Mouse (Mus musculus): Measurements from ENCODE around the gene Olfr3. TPM values are rescaled to one million over a fixed set of nuclear protein-coding genes. Genes with fewer than 3 reads are reported as not detected.

The Olfr3 gene
- not detected in 2 replicates for polyA plus RNA-seq (2015; fragmentation: Nextera tagmentation; extraction: Ambion mirVana)

GRCm38 (mm10) chr2:36816932-36817331 lies at the start of gene Olfr3:
TSS of gene Olfr3 (minus strand) at chr2:36817032.
- no peak for ATAC-seq (ENCODE audit: insufficient number of reproducible peaks, low FRiP score, low TSS enrichment, low read depth)
- no peak within 1 kb of the TSS for H3K4me2 ChIP-seq
- H3K27ac ChIP-seq: no peak within 1 kb of the TSS
- no peak within 1 kb of the TSS for H3K9ac ChIP-seq
- no peak within 1 kb of the TSS for H3K4me3 ChIP-seq
- 57% methylated on average over 1 of the region's 1 CpGs for WGBS
- 0 out of 2 replicates have a peak, but pooled peaks cover 6% of the 10 kb centered on the region for H3K9me3 ChIP-seq
- no peaks in the 10 kb centered on the region for H3K4me1 ChIP-seq
- no peaks in the 10 kb centered on the region for H3K36me3 ChIP-seq
- no peaks in the 10 kb centered on the region for H3K27me3 ChIP-seq

- Histone ChIP-seq H3K27ac (no peak within 1 kb of the TSS), H3K4me2 (no peak within 1 kb of the TSS), H3K9ac (no peak within 1 kb of the TSS), H3K9me3 (no peaks in the 10 kb centered on the region; the same call in 1 of the 2 replicates), H3K4me3 (no peak within 1 kb of the TSS), H3K27me3 (no peaks in the 10 kb centered on the region), H3K4me1 (no peaks in the 10 kb centered on the region), H3K36me3 (no peaks in the 10 kb centered on the region)
- no peak for ATAC-seq (ENCODE audit: insufficient number of reproducible peaks, low FRiP score, low TSS enrichment, low read depth)
- 72% methylated on average over 1 of the region's 1 CpGs for WGBS
These were observed 45.7 kb upstream of the Olfr3 start, which contains the start of gene Olfr351 for GRCm38 (mm10) chr2:36862560-36862959. TSS of gene Olfr351 (minus strand) at chr2:36862660.

DNA sequence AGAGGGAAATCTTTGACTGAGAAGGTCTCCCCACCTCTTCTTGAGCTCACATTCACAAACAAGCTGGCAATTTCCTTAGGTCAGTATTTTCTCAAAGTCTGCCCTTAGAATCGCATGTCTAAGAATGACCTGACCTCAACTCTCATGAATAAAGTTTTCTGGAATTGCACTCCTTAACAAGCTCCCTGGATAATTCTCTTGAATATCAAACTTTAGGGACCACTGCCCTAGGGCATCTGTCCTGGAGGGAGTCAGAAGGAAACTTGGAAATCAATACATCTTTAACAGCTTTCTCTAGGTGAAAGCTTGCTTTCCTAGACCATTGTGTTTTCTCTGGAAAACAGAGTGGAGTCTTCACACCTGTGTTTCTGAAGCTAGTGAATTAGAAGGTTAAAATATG lies 29.2 kb upstream of the Olfr3 start, which contains the start of gene Olfr350:
Olfr350 (plus strand) TSS at position 301 of the 400 bp plus-strand sequence.
- no peaks in the 10 kb centered on the region for H3K27me3 ChIP-seq
- no peaks in the 10 kb centered on the region for H3K36me3 ChIP-seq
- no peak within 1 kb of the TSS for H3K9ac ChIP-seq
- no peak for ATAC-seq (ENCODE audit: insufficient number of reproducible peaks, low FRiP score, low TSS enrichment, low read depth)
- H3K4me3 ChIP-seq: no peak within 1 kb of the TSS
- no peak within 1 kb of the TSS for H3K27ac ChIP-seq
- H3K9me3 ChIP-seq: 0 out of 2 replicates have a peak, but pooled peaks cover 11% of the 10 kb centered on the region
- no peaks in the 10 kb centered on the region for H3K4me1 ChIP-seq
- no peak within 1 kb of the TSS for H3K4me2 ChIP-seq
- WGBS: 90% methylated on average over 1 of the region's 1 CpGs

GRCm38 (mm10) chr2:36790238-36790637 lies 26.6 kb downstream of the Olfr3 start, which contains the start of gene Olfr50:
TSS of gene Olfr50 (plus strand) at chr2:36790538.
- no peaks in the 10 kb centered on the region for H3K36me3 ChIP-seq
- no peak within 1 kb of the TSS for H3K4me2 ChIP-seq
- ATAC-seq (ENCODE audit: insufficient number of reproducible peaks, low FRiP score, low TSS enrichment, low read depth): no peak
- no peak within 1 kb of the TSS for H3K27ac ChIP-seq
- 85% methylated on average over 2 of the region's 2 CpGs for WGBS
- no peak within 1 kb of the TSS for H3K9ac ChIP-seq
- no peak within 1 kb of the TSS for H3K4me3 ChIP-seq
- no peaks in the 10 kb centered on the region for H3K9me3 ChIP-seq
- no peaks in the 10 kb centered on the region for H3K27me3 ChIP-seq
- no peaks in the 10 kb centered on the region for H3K4me1 ChIP-seq

DNA sequence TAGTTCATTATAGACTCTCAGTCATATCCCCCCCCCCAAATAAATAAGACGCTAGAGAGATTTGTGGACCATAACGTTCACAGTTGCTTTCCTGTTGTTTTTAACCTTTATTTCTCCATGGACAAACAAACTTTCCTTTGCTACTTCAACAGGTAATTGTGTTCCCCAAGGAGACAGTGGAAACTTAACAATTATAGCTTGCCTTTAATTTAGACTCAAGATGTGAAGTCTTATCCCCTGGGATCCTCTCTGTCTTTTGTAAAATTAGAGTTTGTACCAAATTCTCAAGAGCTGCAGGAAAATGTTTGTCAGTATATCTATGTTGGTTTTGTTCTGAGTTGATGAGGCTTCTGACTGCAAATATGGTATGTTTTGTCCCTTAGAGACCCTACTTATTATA lies 32.9 kb downstream of the Olfr3 start, which contains the start of gene Olfr348:
Olfr348 (plus strand) TSS at position 301 of the 400 bp plus-strand sequence.
- no peaks in the 10 kb centered on the region for H3K4me1 ChIP-seq
- no peaks in the 10 kb centered on the region for H3K27me3 ChIP-seq
- H3K36me3 ChIP-seq: no peaks in the 10 kb centered on the region
- H3K4me3 ChIP-seq: no peak within 1 kb of the TSS
- 71% methylated on average over 2 of the region's 2 CpGs for WGBS
- H3K9ac ChIP-seq: no peak within 1 kb of the TSS
- no peaks in the 10 kb centered on the region for H3K9me3 ChIP-seq
- H3K4me2 ChIP-seq: no peak within 1 kb of the TSS
- no peak for ATAC-seq (ENCODE audit: insufficient number of reproducible peaks, low FRiP score, low TSS enrichment, low read depth)
- no peak within 1 kb of the TSS for H3K27ac ChIP-seq

Other genes starting within 250 kb of the Olfr3 start
- not detected in 2 replicates for gene Olfr345, start 177.0 kb downstream of the Olfr3 start, polyA plus RNA-seq (2015; fragmentation: Nextera tagmentation; extraction: Ambion mirVana)
- gene Olfr346, start 131.2 kb downstream of the Olfr3 start, polyA plus RNA-seq (2015; fragmentation: Nextera tagmentation; extraction: Ambion mirVana): not detected in 2 replicates
- gene Olfr347, start 85.1 kb downstream of the Olfr3 start, polyA plus RNA-seq (2015; fragmentation: Nextera tagmentation; extraction: Ambion mirVana): not detected in 2 replicates
- not detected in 2 replicates for gene Olfr348, start 32.8 kb downstream of the Olfr3 start, polyA plus RNA-seq (2015; fragmentation: Nextera tagmentation; extraction: Ambion mirVana)
- gene Olfr50, start 26.5 kb downstream of the Olfr3 start, polyA plus RNA-seq (2015; fragmentation: Nextera tagmentation; extraction: Ambion mirVana): not detected in 2 replicates
- gene Olfr350, start 29.3 kb upstream of the Olfr3 start, polyA plus RNA-seq (2015; fragmentation: Nextera tagmentation; extraction: Ambion mirVana): not detected in 2 replicates
- not detected in 2 replicates for gene Olfr351, start 45.6 kb upstream of the Olfr3 start, polyA plus RNA-seq (2015; fragmentation: Nextera tagmentation; extraction: Ambion mirVana)
- gene Olfr352, start 51.4 kb upstream of the Olfr3 start, polyA plus RNA-seq (2015; fragmentation: Nextera tagmentation; extraction: Ambion mirVana): not detected in 2 replicates
- not detected in 2 replicates for gene Olfr353, start 75.9 kb upstream of the Olfr3 start, polyA plus RNA-seq (2015; fragmentation: Nextera tagmentation; extraction: Ambion mirVana)
- not detected in 2 replicates for gene Olfr354, start 88.6 kb upstream of the Olfr3 start, polyA plus RNA-seq (2015; fragmentation: Nextera tagmentation; extraction: Ambion mirVana)
- gene Olfr355, start 111.9 kb upstream of the Olfr3 start, polyA plus RNA-seq (2015; fragmentation: Nextera tagmentation; extraction: Ambion mirVana): not detected in 2 replicates
- gene Olfr356, start 120.1 kb upstream of the Olfr3 start, polyA plus RNA-seq (2015; fragmentation: Nextera tagmentation; extraction: Ambion mirVana): not detected in 2 replicates
- gene Olfr357, start 176.8 kb upstream of the Olfr3 start, polyA plus RNA-seq (2015; fragmentation: Nextera tagmentation; extraction: Ambion mirVana): not detected in 2 replicates
- not detected in 2 replicates for gene Olfr358, start 192.3 kb upstream of the Olfr3 start, polyA plus RNA-seq (2015; fragmentation: Nextera tagmentation; extraction: Ambion mirVana)
- not detected in 2 replicates for gene Olfr360, start 248.7 kb upstream of the Olfr3 start, polyA plus RNA-seq (2015; fragmentation: Nextera tagmentation; extraction: Ambion mirVana)

All from limb, embryonic 15.5 days (tissue).